Mouse (Mus musculus): Measurements from ENCODE around the gene Ank.
A peak's percentile ranks its signal among the peaks of the same experiment; 100 is the strongest.

Gene Ank

GRCm38 (mm10) chr15:27574992-27575781 lies 108.7 kb downstream of the Ank start:
- no peak for DNase-seq (ENCODE audit: low read depth, low spot score)

DNA sequence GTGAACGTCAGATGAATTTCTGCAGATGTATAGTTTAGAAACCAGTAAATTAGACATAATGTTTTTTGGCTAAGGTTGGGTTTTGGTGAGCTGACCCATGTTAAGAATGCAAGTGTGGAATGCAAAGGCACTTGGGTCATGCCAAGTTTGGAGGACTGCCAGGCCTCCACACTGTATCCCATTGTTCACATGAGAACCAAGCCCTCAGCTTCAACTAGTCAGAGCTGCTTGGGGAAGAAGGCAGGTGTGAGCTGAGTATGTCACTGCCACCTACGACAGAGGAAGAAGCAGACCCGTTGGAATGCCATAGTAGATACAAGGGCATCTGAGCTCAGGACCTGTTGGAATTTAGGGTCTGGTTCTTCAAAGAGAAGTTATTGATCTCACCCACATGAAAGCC lies 109.5 kb downstream of the Ank start:
- DNase-seq (ENCODE audit: low read depth, low spot score), result no peak

DNA sequence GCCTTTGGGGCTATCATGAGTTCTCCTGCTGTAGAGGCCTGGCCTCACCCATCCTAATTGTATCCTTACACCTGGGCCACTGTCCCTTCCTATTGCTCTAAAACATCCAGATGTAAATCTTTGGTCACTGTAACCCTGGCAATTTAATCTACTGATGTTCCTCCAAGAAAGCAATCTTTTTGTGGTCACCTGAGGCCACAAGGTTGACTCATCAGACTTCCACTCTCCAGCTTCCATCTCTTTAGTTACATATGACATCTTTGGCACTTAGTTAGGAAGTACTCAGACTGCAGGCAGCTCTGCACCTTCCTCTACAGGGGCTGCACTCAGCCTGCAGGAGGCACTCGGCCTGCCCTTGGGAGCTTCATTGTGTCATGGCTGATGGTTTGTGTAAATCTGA lies 110.4 kb downstream of the Ank start:
- DNase-seq (ENCODE audit: low read depth, low spot score), result no peak

GRCm38 (mm10) chr15:27577915-27578780 lies 111.7 kb downstream of the Ank start:
- DNase-seq (ENCODE audit: low read depth, low spot score), result peak; percentile 34

DNA sequence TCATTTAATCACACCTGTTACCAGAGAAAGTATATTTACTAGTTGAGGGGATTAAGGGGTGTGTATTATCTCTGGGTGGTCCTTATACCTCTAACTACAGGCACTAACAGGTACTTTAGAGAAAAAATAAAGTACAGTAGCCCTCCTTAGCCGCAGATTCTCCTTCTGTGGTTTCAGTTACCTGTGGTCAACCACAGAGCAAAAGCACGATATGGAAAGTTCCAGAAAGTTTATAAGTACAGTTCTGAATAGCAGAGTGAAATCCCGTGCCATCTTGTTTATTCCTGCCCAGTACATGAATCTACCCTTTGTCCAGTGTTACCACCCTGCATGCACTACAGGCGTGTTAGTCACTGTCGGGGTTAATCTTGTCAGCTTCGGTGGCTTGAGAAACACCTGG lies 112.4 kb downstream of the Ank start:
- no peak for DNase-seq (ENCODE audit: low read depth, low spot score)

DNA sequence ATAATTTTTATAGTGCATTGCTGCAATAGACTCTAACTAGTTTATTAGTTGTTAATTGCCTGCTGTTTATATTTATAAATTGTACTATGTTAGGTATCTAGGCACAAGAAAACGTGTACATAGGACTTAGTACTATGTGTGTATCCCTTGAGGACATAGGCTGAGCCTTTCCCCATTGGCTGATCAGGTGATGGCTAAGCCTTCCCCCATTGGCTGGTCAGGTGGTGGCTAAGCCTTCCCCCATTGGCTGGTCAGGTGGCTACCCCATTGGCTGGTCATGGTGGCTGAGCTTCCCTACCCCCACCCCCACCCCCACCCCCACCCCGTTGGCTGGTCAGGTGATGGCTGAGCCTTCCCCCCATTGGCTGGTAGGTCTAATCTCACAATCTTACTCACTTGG lies 113.4 kb downstream of the Ank start:
- DNase-seq (ENCODE audit: low read depth, low spot score), result peak; percentile 64

- no peak for DNase-seq (ENCODE audit: low read depth, low spot score)
Measured at GRCm38 (mm10) chr15:27580771-27581170, 114.3 kb downstream of the Ank start.

DNA sequence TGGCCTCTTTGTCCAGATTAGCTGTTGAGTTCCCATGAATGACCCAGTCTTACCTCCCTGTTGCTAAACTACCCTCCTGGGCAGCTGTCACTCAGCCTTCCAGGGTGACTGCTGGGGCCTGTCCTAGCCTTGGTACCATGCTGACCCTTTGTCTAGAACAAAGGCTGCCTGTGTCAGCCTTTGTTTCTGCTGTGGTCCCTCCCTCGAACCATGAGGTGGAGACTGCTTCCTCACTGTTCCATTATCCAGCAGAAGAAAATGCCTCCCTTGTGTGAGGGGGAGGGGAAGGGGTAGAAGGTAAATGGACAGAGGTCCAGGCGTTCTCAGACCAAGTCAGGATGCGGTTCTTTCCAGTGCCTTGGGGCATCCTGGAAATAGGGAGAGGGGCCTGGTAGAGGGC lies 115.2 kb downstream of the Ank start:
- peak; percentile 78 for DNase-seq (ENCODE audit: low read depth, low spot score)

GRCm38 (mm10) chr15:27582428-27582827 lies 116.0 kb downstream of the Ank start:
- DNase-seq (ENCODE audit: low read depth, low spot score), result peak; percentile 58

DNA sequence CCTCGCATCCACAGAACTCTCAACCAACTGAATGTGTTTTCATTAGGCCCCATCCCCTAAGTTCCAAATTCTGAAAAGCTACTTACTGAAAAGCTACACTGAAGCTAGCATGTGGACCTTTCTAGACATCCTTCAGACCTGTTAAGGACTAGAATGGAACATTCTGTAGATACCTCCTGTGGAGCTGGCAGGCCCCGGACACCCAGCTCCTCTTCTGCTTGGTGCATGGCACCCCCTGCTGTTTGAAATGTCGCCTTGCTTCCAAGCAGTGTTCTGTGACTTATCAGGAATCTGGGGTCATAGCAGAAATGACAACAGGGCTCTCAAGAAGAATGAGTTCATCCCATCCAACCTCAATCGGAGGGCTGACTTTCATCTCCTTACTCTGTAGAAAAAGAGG lies 116.6 kb downstream of the Ank start:
- DNase-seq (ENCODE audit: low read depth, low spot score), result no peak

- DNase-seq (ENCODE audit: low read depth, low spot score), result no peak
Measured at GRCm38 (mm10) chr15:27583620-27584019, 117.1 kb downstream of the Ank start.

DNA sequence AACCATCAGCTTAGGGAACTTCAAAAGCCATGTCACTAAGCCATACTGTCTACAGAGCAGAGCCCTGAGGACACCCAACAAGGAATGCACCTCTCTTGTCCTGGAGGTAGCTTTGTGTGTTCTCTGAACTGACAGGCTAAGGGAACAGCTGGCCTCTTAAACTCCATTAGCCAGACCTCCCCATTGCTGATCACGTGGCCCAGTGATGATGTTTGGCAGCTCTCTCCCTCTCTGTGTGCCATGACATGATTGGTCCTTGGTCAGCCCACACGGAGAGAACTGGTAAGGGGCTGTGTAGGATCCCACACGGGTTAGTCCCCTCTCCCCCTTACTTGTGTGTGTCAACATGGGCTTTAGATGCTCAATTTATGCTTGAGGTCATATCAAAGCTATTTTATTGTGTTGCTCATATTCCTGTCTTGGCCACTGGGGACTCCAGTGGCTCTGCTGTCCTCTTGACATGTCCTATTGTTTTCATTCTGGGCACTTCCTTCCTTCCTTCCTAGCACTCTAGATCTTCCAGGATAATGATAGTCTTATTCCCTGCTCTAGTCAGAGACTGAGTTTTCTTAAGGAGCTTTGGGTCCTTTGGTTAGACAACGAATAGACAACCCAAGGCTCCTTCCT lies 119.1 kb downstream of the Ank start:
- no peak for DNase-seq (ENCODE audit: low read depth, low spot score)

DNA sequence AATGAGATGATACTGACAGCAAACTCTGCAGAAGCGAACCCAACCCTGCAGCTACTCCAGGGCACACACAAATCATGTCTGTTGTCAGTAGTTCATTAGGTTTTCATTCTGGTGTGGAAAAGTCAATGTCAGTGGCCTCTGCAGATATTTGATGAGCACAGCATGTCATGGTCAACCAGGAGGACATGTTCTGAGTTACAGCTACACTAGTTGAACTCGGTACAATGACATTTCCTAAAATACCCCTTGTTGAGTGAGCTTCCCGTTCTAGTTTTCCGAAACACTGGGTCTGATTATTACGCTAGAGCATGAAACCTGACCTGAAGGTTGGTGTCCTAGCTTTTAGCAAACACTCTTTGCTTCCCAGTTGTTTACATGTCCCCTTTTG lies 119.6 kb downstream of the Ank start:
- DNase-seq (ENCODE audit: low read depth, low spot score), result no peak

- no peak for DNase-seq (ENCODE audit: low read depth, low spot score)
Measured at GRCm38 (mm10) chr15:27588087-27588826, 121.8 kb downstream of the Ank start.

DNA sequence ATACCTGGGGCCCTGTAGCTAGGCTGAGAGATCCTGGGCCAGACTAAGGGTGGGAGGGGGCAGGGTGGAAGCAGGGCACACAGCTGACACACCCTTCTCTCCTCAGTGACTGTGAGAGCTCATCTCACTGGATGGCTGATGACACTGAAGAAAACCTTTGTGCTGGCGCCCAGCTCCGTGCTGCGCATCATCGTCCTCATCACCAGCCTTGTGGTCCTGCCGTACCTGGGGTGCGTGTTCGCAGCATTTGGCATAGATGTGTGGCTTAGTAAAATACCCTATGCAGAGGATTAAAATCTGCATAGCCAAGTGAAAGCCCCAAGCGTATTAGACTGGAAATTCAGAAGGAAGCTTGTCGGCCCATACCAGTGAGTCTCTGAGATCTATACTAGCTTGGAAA lies 124.3 kb downstream of the Ank start:
- DNase-seq (ENCODE audit: low read depth, low spot score), result no peak

DNA sequence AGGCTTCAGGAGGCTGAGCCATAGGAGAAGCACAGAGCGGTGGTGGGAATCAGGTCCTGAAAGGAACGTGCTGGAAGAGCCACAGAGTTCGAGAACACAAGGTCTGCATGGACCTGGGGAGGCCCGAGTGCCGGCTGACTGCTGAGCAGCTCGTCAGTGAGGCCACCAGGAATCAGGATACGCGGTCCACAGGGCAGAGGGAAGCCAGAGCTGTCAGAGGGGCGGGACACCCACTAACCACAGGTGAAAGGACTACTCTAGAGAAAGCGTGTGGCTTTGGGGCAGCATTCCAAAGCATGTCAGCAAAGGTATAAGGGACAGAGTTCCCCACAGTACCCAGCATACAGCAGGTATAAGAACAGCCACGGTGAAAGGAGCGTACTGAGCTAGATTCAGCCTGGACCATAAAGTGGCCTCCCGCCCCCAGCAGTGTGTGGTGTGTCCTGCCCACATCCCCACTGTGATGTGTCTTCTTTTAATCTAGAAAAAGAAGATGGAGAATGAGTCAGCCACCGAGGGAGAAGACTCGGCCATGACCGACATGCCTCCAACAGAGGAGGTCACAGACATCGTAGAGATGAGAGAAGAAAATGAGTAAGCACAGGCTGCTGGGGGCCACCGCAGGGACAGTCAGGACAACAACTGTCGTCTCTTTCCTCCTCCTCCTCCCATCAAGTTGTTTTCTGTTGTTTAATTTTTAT lies 126.3 kb downstream of the Ank start:
- DNase-seq (ENCODE audit: low read depth, low spot score), result no peak

- peak; percentile 65 for DNase-seq (ENCODE audit: low read depth, low spot score)
Measured at GRCm38 (mm10) chr15:27593717-27594116, 127.2 kb downstream of the Ank start.

DNA sequence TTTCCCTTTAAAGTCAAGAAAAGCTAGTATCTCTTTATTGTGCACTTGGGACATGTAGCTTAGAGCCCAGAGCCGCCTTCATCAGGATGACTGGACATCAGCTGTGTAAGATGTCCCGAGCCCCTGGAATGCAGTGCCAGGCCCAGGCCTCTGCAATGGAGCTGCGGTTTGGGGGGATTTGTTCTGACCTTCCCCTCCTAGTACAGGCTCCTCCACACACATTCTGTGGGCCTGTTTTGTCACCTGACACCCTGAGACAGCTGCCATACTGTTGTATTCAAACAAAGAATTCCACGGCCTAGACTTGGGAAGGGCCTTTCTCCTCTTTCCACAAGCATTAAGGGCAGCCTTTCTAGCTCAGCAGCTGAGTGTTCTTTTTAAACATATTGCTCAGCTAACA lies 128.5 kb downstream of the Ank start:
- peak; percentile 41 for DNase-seq (ENCODE audit: low read depth, low spot score)

DNA sequence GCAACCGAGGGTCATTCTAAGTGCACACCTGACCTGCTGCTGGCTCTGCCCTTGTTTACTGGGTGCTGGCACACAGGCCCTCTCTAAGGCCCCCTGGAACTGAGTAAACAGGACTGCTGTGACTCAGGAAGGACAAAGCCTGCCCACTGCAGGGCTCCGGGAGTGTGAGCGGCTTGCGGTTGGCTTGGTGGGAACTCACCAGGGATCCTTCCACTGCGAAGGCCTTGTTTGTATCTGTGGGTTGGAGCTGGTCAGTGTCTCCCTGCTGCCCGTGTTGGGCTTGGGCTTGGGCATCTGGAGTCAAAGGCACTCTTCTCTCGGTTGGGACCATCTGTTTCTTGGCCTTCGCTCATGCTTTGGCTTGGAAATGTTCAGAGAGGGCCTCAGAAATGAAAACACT lies 129.1 kb downstream of the Ank start:
- DNase-seq (ENCODE audit: low read depth, low spot score), result no peak

DNA sequence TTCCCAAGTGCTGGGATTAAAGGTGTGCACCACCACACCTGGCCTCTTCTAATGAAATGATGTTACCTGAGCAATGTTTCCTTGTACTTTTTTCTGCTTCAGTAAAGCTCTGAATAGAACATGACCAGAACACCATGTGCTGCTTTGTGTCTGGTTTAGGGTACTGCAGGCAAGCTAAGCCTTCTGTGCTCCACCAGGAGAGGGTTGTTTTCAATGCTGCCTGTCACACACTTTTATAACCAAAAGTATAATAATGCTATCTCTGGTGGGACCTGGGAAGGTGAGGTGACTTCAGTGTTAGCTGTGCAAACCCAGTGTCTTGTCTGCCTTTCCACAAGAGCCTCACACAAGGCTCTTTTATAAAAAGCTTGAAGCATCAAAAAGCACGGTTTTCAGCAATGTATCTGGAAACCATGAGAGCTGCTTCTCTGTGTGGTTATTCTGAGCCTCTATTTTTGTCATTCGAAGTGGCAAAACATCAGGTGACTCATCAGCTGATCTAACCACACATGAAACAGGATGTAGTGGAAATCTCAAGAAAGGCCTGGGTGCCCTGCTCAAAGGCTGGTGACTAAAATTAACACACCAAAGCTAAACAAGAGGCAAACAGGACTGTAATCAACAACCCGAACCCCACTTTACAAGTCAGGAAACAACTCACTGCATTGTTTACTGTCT lies 130.1 kb downstream of the Ank start:
- no peak for DNase-seq (ENCODE audit: low read depth, low spot score)

GRCm38 (mm10) chr15:27597516-27597915 lies 131.0 kb downstream of the Ank start:
- no peak for DNase-seq (ENCODE audit: low read depth, low spot score)

All from R1 (cell line).